Comparison of ENCODE assay signal across 10 mouse cellular contexts in genomic region chr5:135657703-135658373, GRCm38 (mm10). TPM values are rescaled to one million over a fixed set of nuclear protein-coding genes. Genes with fewer than 3 reads are reported as not detected.
DNase-seq lines count a peak whose midpoint lies in the region; ATAC-seq and TF ChIP-seq lines count a peak whose summit lies in the region.
"Had no signal": no experiment of that assay in that cellular context is flagged by ENCODE, and none has a peak within 500 bp of the region (broad histone marks: within the 10 kb centered on the region; RNA-seq: fewer than 3 reads in every experiment).

No protein-coding gene starts in this region.

- H3K4me2 ChIP-seq in kidney, embryonic 16.5 days (replicated peaks; ENCODE audit: low read depth, low read length) = no peak overlapping the region
- H3K4me2 ChIP-seq: lung, embryonic 15.5 days had no signal

- WGBS in kidney, adult 2 months = 56% methylated on average over 17 of the region's 17 CpGs
- 58% methylated on average over 17 of the region's 17 CpGs for WGBS in kidney, embryonic 16.5 days

- no peak for ATAC-seq in kidney, embryonic 16.5 days (ENCODE audit: low FRiP score, low TSS enrichment)
- peak; percentile 33 for ATAC-seq in granulocyte monocyte progenitor cell, adult 5-6 weeks (replicated peaks; ENCODE audit: poor library complexity, severe bottlenecking)

- H3K36me3 ChIP-seq in kidney, adult 2 months (ENCODE audit: control insufficient read depth, insufficient read depth, low read length) = no peaks in the 10 kb centered on the region
- H3K36me3 ChIP-seq in kidney, embryonic 16.5 days (ENCODE audit: insufficient read depth, low read length) = no peaks in the 10 kb centered on the region
- no peaks in the 10 kb centered on the region for H3K36me3 ChIP-seq in megakaryocyte, embryonic 14.5 days (replicated peaks; ENCODE audit: low read length)
- H3K36me3 ChIP-seq: lung, embryonic 15.5 days had no signal

- no peak overlapping the region for H3K4me3 ChIP-seq in kidney, adult 2 months (ENCODE audit: insufficient read depth, low read depth, low read length)
- no peak overlapping the region for H3K4me3 ChIP-seq in kidney, embryonic 16.5 days (ENCODE audit: low read length)
- peak overlapping the region; percentile 56 for H3K4me3 ChIP-seq in megakaryocyte, embryonic 14.5 days (replicated peaks)
- H3K4me3 ChIP-seq: lung, embryonic 15.5 days had no signal

- H3K4me1 ChIP-seq in kidney, adult 2 months (ENCODE audit: control insufficient read depth, insufficient read depth, low read length) = no peaks in the 10 kb centered on the region; the same call in 1 of the 2 replicates
- 0 out of 2 replicates have a peak, but pooled peaks cover 3% of the 10 kb centered on the region for H3K4me1 ChIP-seq in kidney, embryonic 16.5 days (ENCODE audit: insufficient read depth, low read length)
- H3K4me1 ChIP-seq in megakaryocyte, embryonic 14.5 days = peaks cover 6% of the 10 kb centered on the region; the same call in 1 of the 2 replicates
- H3K4me1 ChIP-seq: lung, embryonic 15.5 days had no signal

- TF ChIP-seq POLR2A in kidney, adult 2 months (IDR thresholded peaks at IDR 0.05; ENCODE audit: low read depth, low read length) = no peak

- TF ChIP-seq CTCF in kidney, adult 2 months (conservative IDR thresholded peaks at IDR 0.05; ENCODE audit: insufficient read depth, insufficient read length, low read depth, low read length) = no peak

- H3K27me3 ChIP-seq in kidney, adult 2 months (replicated peaks; ENCODE audit: control insufficient read depth, insufficient read depth, low read length) = no peaks in the 10 kb centered on the region
- H3K27me3 ChIP-seq in kidney, embryonic 16.5 days (ENCODE audit: insufficient read depth, low read length) = no peaks in the 10 kb centered on the region
- H3K27me3 ChIP-seq in megakaryocyte, embryonic 14.5 days (replicated peaks) = peaks cover 57% of the 10 kb centered on the region
- H3K27me3 ChIP-seq: lung, embryonic 15.5 days had no signal

- no peak overlapping the region for H3K27ac ChIP-seq in kidney, adult 2 months (ENCODE audit: insufficient read depth, low read depth, low read length)
- no peak overlapping the region for H3K27ac ChIP-seq in kidney, embryonic 16.5 days (ENCODE audit: low read length)
- H3K27ac ChIP-seq: lung, embryonic 15.5 days had no signal

- H3K9me3 ChIP-seq in kidney, embryonic 16.5 days (ENCODE audit: low read length) = 0 out of 2 replicates have a peak, but pooled peaks cover 4% of the 10 kb centered on the region
- H3K9me3 ChIP-seq in megakaryocyte, embryonic 14.5 days = 0 out of 2 replicates have a peak, but pooled peaks cover 3% of the 10 kb centered on the region
- H3K9me3 ChIP-seq: lung, embryonic 15.5 days had no signal

- DNase-seq in kidney, adult 2 months = peak; percentile 44
- peak; percentile 73 for DNase-seq in R1 (ENCODE audit: low read depth, low spot score)
- DNase-seq in MN1 (ENCODE audit: low spot score) = no peak
- DNase-seq in right cerebral cortex, adult 18-20 months = no peak
- DNase-seq: gastrocnemius, postnatal 25 days; right cerebral cortex, postnatal 14 days had no signal

- H3K9ac ChIP-seq in kidney, embryonic 16.5 days (replicated peaks; ENCODE audit: low read length) = no peak overlapping the region
- H3K9ac ChIP-seq: lung, embryonic 15.5 days had no signal

RNA-seq across cellular contexts. Expression of gene Por, which starts 12.0 kb away (rescaled TPM):
- polyA plus RNA-seq in kidney, adult 2 months (2012; rRNA removed) = 361 and 405 TPM in 2 replicates
- 106 and 107 TPM in 2 replicates for polyA plus RNA-seq in kidney, embryonic 16.5 days (2015; fragmentation: Nextera tagmentation; extraction: Ambion mirVana)
- total RNA-seq in granulocyte monocyte progenitor cell, adult 5-6 weeks (2014; fragmentation: Nextera tagmentation) = 26.7 and 34.3 TPM in 2 replicates
- total RNA-seq in granulocyte monocyte progenitor cell, adult 5-6 weeks (2017) = 20.6 and 28.7 TPM in 2 replicates
- polyA plus RNA-seq in megakaryocyte, embryonic 14.5 days (2012; ENCODE audit: insufficient read depth, low replicate concordance) = 112 and 330 TPM in 2 replicates

RNA-seq across cellular contexts. Expression of gene Rhbdd2, which starts 25.4 kb away (rescaled TPM):
- polyA plus RNA-seq in kidney, adult 2 months (2012; rRNA removed) = 50.9 and 56.5 TPM in 2 replicates
- 51.0 and 56.5 TPM in 2 replicates for polyA plus RNA-seq in kidney, embryonic 16.5 days (2015; fragmentation: Nextera tagmentation; extraction: Ambion mirVana)
- 14.1 and 19.1 TPM in 2 replicates for total RNA-seq in granulocyte monocyte progenitor cell, adult 5-6 weeks (2014; fragmentation: Nextera tagmentation)
- total RNA-seq in granulocyte monocyte progenitor cell, adult 5-6 weeks (2017) = 4.3 and 8.2 TPM in 2 replicates
- 12.9 and 48.0 TPM in 2 replicates for polyA plus RNA-seq in megakaryocyte, embryonic 14.5 days (2012; ENCODE audit: insufficient read depth, low replicate concordance)

Comparison
In these comparisons a context has a peak if more than half of its experiments do, and no peak if none do; other contexts are left out.
1. DNase-seq: peak in kidney, adult 2 months (single experiment) and R1 (single experiment); none in MN1 (single experiment) and right cerebral cortex, adult 18-20 months (single experiment).